Mouse (Mus musculus) limb, embryonic 12.5 days (tissue): Measurements from ENCODE around the gene Adcyap1r1. TPM values are rescaled to one million over a fixed set of nuclear protein-coding genes. Genes with fewer than 3 reads are reported as not detected.

Experiments
- ATAC-seq: fragments of 200-750 bp; cut with Nextera tagmentation; 2 replicates; pipeline ENCODE4 v1.8.0; 2017; ENCODE audit warnings: low read depth, moderate TSS enrichment; ENCODE audit not compliant: insufficient number of reproducible peaks, insufficient read depth, low FRiP score, low TSS enrichment
- H3K27ac ChIP-seq: fragments of 300-500 bp; sonication (generic); 2 replicates; pipeline ENCODE4 v1.5.1; 2016; ENCODE audit warnings: mild to moderate bottlenecking, moderate library complexity
- H3K27me3 ChIP-seq: fragments of 300-500 bp; sonication (generic); 2 replicates; pipeline ENCODE4 v1.6.1; 2016; ENCODE audit warnings: mild to moderate bottlenecking, moderate library complexity
- H3K36me3 ChIP-seq: fragments of 300-500 bp; sonication (generic); 2 replicates; pipeline ENCODE4 v1.6.1; 2016; ENCODE audit warnings: mild to moderate bottlenecking, moderate library complexity
- H3K4me1 ChIP-seq: fragments of 300-500 bp; sonication (generic); replicated peaks from 2 replicates; pipeline ENCODE4 v1.6.1; 2016
- H3K4me2 ChIP-seq: fragments of 300-500 bp; sonication (generic); 2 replicates; pipeline ENCODE4 v1.6.1; 2016; ENCODE audit warnings: mild to moderate bottlenecking, moderate library complexity
- H3K4me3 ChIP-seq: fragments of 300-500 bp; sonication (generic); replicated peaks from 2 replicates; pipeline ENCODE4 v1.5.1; 2016; ENCODE audit warnings: mild to moderate bottlenecking
- H3K9ac ChIP-seq: fragments of 300-500 bp; sonication (generic); replicated peaks from 2 replicates; pipeline ENCODE4 v1.6.1; 2016; ENCODE audit warnings: mild to moderate bottlenecking, moderate library complexity
- H3K9me3 ChIP-seq: fragments of 300-500 bp; sonication (generic); 2 replicates; pipeline ENCODE4 v1.6.1; 2016; ENCODE audit warnings: mild to moderate bottlenecking, moderate library complexity
- WGBS: fragments of 180-500 bp; shearing (Covaris S2); methylation state at CpG from one replicate; pipeline ENCODE4 v1.1.7; 2016; 5-methylcytosine and 5-hydroxymethylcytosine counted together
- microRNA-seq: library from miRNA; unstranded; fragments of <30 nt; microRNA quantifications from one replicate; pipeline ENCODE4, GENCODE M21; 2017
- polyA plus RNA-seq: library from polyadenylated mRNA; unstranded; fragments of >200 nt; fragmentation: Nextera tagmentation; extraction: Ambion mirVana; gene quantifications from 2 replicates; pipeline ENCODE4 v1.2.1, GENCODE M21; 2016

Adcyap1r1 gene
- polyA plus RNA-seq, 1 experiment from 2014 or later = 1.2 TPM

DNA sequence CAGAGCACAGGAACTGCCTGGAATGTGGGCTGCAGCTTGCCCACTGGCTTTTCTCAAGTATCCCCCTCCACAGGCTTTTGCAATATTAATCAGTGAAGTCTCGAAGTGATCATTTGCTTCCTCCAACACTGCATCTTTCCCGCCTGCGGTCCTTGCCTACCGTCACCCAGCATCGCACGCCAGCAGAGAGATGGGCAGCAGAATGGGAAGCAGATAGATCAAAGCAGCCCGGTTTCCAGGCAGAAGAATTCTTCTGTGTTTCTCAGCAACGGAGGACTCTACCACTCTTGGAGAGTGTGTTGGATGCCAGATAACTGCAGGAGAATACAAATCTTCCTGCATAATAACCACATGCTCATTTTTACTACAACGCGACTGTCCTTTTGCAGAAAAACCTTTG lies 87.4 kb downstream of the Adcyap1r1 start:
- Histone ChIP-seq H3K4me2 (no peak overlapping the region), H3K9ac (no peak overlapping the region), H3K9me3 (no peaks in the 10 kb centered on the region), H3K4me3 (no peak overlapping the region), H3K4me1 (no peaks in the 10 kb centered on the region), H3K36me3 (no peaks in the 10 kb centered on the region), H3K27ac (no peak overlapping the region), H3K27me3 (no peaks in the 10 kb centered on the region)
- ATAC-seq = no peak
- WGBS = 82% methylated on average over 10 of the region's 10 CpGs

- Histone ChIP-seq H3K4me2 (no peak overlapping the region), H3K4me1 (no peaks in the 10 kb centered on the region), H3K36me3 (no peaks in the 10 kb centered on the region), H3K9ac (no peak overlapping the region), H3K27me3 (no peaks in the 10 kb centered on the region), H3K27ac (no peak overlapping the region), H3K4me3 (no peak overlapping the region), H3K9me3 (no peaks in the 10 kb centered on the region)
- no peak for ATAC-seq
- WGBS = 49% methylated on average over 3 of the region's 3 CpGs
Measured at GRCm38 (mm10) chr6:55542359-55542758, 90.6 kb downstream of the Adcyap1r1 start.

GRCm38 (mm10) chr6:55543345-55543744 lies 91.6 kb downstream of the Adcyap1r1 start:
- H3K9me3 ChIP-seq = no peaks in the 10 kb centered on the region
- no peaks in the 10 kb centered on the region for H3K4me1 ChIP-seq
- no peak overlapping the region for H3K9ac ChIP-seq
- H3K27ac ChIP-seq = no peak overlapping the region
- no peak overlapping the region for H3K4me3 ChIP-seq
- WGBS = 90% methylated on average over 4 of the region's 4 CpGs
- no peaks in the 10 kb centered on the region for H3K36me3 ChIP-seq
- no peak overlapping the region for H3K4me2 ChIP-seq
- no peaks in the 10 kb centered on the region for H3K27me3 ChIP-seq
- ATAC-seq = no peak

DNA sequence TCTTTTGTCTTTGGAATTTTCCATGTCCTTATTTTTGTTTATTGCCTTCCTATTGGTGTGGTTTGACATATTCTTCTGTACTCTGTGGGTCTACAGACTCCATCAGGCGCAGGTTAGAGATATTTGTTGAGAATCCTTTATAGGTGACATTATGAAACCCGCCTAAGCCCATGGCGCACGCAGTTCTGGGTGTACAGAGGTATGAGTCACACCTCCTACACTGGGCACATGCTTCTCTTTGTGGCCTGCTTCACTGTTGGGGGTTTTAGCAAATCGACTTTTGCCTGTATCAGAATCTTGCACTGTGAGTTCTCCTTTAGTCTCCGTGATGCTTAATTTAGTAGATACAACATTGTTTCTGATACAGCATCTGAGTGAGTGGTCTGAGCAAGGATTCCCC lies 97.4 kb downstream of the Adcyap1r1 start:
- H3K36me3 ChIP-seq = no peaks in the 10 kb centered on the region
- no peak overlapping the region for H3K9ac ChIP-seq
- H3K27me3 ChIP-seq = no peaks in the 10 kb centered on the region
- ATAC-seq = no peak
- H3K27ac ChIP-seq = no peak overlapping the region
- WGBS = 90% methylated on average over 6 of the region's 6 CpGs
- H3K4me3 ChIP-seq = no peak overlapping the region
- no peaks in the 10 kb centered on the region for H3K9me3 ChIP-seq
- H3K4me2 ChIP-seq = no peak overlapping the region
- no peaks in the 10 kb centered on the region for H3K4me1 ChIP-seq

DNA sequence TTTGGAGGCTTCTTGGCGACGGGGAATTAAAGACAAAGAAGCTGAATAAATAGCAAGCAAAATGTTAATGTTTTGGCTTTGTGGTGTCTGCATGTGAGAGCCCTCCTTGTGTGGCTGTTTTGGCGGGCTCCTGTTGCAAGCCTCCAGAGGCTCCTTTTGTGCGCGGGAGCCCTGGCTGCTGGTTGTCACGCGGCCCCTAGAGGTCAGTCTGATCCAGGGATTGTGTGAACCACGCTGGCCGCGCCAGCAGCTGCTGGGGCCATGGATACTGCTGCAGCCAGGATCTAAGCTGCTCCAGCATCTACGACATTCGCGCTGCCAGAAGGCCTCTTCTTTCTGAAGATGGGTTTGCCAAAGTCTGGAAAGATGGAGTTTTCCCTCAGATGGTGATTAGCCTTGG lies 99.1 kb downstream of the Adcyap1r1 start:
- Histone ChIP-seq H3K27me3 (no peaks in the 10 kb centered on the region), H3K9ac (no peak overlapping the region), H3K36me3 (no peaks in the 10 kb centered on the region), H3K4me2 (no peak overlapping the region), H3K9me3 (no peaks in the 10 kb centered on the region), H3K4me3 (no peak overlapping the region), H3K4me1 (no peaks in the 10 kb centered on the region), H3K27ac (no peak overlapping the region)
- WGBS = 40% methylated on average over 13 of the region's 13 CpGs
- no peak for ATAC-seq

Small RNA genes lying within 50 kb of the gene (microRNA-seq; reads per million reads assigned to microRNA genes)
- not detected for gene Gm44352

Other genes starting within 250 kb of the Adcyap1r1 start
- 15.2 and 19.2 TPM in 2 replicates for gene Mindy4, start 248.6 kb upstream of the Adcyap1r1 start, polyA plus RNA-seq
- gene Aqp1, start 115.5 kb upstream of the Adcyap1r1 start, polyA plus RNA-seq = 4.0 and 4.2 TPM in 2 replicates
- not detected in 2 replicates for gene Ghrhr, start 75.7 kb upstream of the Adcyap1r1 start, polyA plus RNA-seq
- gene Neurod6, start 229.3 kb downstream of the Adcyap1r1 start, polyA plus RNA-seq = not detected in 2 replicates